12 mouse cellular contexts compared by ENCODE assay signal in the genomic region with DNA sequence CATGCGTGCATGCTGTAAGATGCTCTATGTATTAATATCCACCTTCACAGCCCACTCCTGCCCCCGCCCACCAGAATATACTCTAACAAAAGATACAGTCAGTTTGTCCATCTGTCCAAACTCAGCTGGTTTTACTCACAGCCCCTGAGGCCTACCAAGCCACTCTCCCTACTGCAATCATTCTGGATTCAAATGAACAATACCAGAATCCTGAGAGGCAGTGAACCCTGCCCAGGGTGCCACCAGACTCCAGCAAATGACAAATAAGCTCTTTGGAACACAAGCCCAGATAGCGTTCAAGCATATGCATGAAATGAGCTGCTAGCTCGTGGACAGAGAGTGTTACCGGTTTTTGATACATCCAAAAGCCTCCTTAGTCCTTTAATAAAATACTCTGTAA.
A peak's percentile ranks its signal among the peaks of the same experiment; 100 is the strongest.
DNase-seq lines count a peak whose midpoint lies in the region; ATAC-seq and TF ChIP-seq lines count a peak whose summit lies in the region.
"Had no signal": no experiment of that assay in that cellular context is flagged by ENCODE, and none has a peak within 500 bp of the region (broad histone marks: within the 10 kb centered on the region; RNA-seq: fewer than 3 reads in every experiment).

No protein-coding gene starts in this region.

- no peak for TF ChIP-seq CTCF in gastrocnemius, adult 2 months (IDR thresholded peaks at IDR 0.05)
- TF ChIP-seq CTCF in midbrain, postnatal 0 days (IDR thresholded peaks at IDR 0.05) = no peak

- 0 out of 2 replicates have a peak overlapping the region, but pooled peaks have one; percentile 34 for H3K9ac ChIP-seq in forebrain, embryonic 13.5 days
- no peak overlapping the region for H3K9ac ChIP-seq in kidney, embryonic 14.5 days (ENCODE audit: low read depth, low read length)
- H3K9ac ChIP-seq in midbrain, postnatal 0 days (replicated peaks; ENCODE audit: low read length, poor library complexity, severe bottlenecking) = no peak overlapping the region
- H3K9ac ChIP-seq: limb, embryonic 13.5 days; lung, embryonic 14.5 days had no signal

- no peak overlapping the region for H3K4me3 ChIP-seq in gastrocnemius, adult 2 months
- no peak overlapping the region for H3K4me3 ChIP-seq in forebrain, embryonic 13.5 days
- no peak overlapping the region for H3K4me3 ChIP-seq in kidney, embryonic 14.5 days (ENCODE audit: low read length)
- H3K4me3 ChIP-seq in midbrain, postnatal 0 days (ENCODE audit: low read depth, low read length) = no peak overlapping the region
- H3K4me3 ChIP-seq: heart, embryonic 10.5 days; limb, embryonic 13.5 days had no signal

- H3K36me3 ChIP-seq in forebrain, embryonic 13.5 days (ENCODE audit: poor library complexity, severe bottlenecking) = peaks cover 13% of the 10 kb centered on the region
- H3K36me3 ChIP-seq in kidney, embryonic 14.5 days (ENCODE audit: control insufficient read depth, insufficient read depth, low read length) = peaks cover 10% of the 10 kb centered on the region; the same call in 1 of the 2 replicates
- H3K36me3 ChIP-seq in midbrain, postnatal 0 days (ENCODE audit: insufficient read depth, low read length) = peaks cover 4% of the 10 kb centered on the region; the same call in 1 of the 2 replicates

- H3K27me3 ChIP-seq in forebrain, embryonic 13.5 days = no peaks in the 10 kb centered on the region
- no peaks in the 10 kb centered on the region for H3K27me3 ChIP-seq in kidney, embryonic 14.5 days (ENCODE audit: control insufficient read depth, insufficient read depth, low read length)
- no peaks in the 10 kb centered on the region for H3K27me3 ChIP-seq in midbrain, postnatal 0 days (ENCODE audit: insufficient read depth, low read length)

- H3K4me2 ChIP-seq in forebrain, embryonic 13.5 days = no peak overlapping the region
- H3K4me2 ChIP-seq in kidney, embryonic 14.5 days (replicated peaks; ENCODE audit: low read depth, low read length) = no peak overlapping the region
- no peak overlapping the region for H3K4me2 ChIP-seq in midbrain, postnatal 0 days (ENCODE audit: low read depth, low read length, poor library complexity, severe bottlenecking)
- H3K4me2 ChIP-seq: limb, embryonic 13.5 days; lung, embryonic 14.5 days had no signal

- DNase-seq in gastrocnemius, adult 2 months = no peak
- no peak for DNase-seq in gastrocnemius, postnatal 4 days (ENCODE audit: low spot score in 2 of 2)
- DNase-seq in midbrain, postnatal 0 days (ENCODE audit: low spot score) = no peak
- no peak for DNase-seq in right cerebral cortex, postnatal 10 days (ENCODE audit: low spot score in 2 of 2)
- DNase-seq in right cerebral cortex, postnatal 36 days (ENCODE audit: low spot score in 2 of 2) = no peak
- no peak for DNase-seq in gastrocnemius, postnatal 14 days
- DNase-seq: lung, embryonic 14.5 days had no signal

- WGBS in forebrain, embryonic 13.5 days = 35% methylated on average over 5 of the region's 5 CpGs
- WGBS in kidney, embryonic 14.5 days = 58% methylated on average over 5 of the region's 5 CpGs
- WGBS in midbrain, postnatal 0 days = 40% methylated on average over 5 of the region's 5 CpGs

- intact Hi-C loops in gastrocnemius, adult 2 months (cut with DNase I) = no loop called here
- intact Hi-C loops in gastrocnemius, postnatal 14 days (cut with DNase I; ENCODE audit: low total_unique reads) = no loop called here

- peak overlapping the region; percentile 88; the same call in 1 of the 2 replicates for H3K27ac ChIP-seq in gastrocnemius, adult 2 months
- peak overlapping the region; percentile 95 for H3K27ac ChIP-seq in forebrain, embryonic 13.5 days
- H3K27ac ChIP-seq in kidney, embryonic 14.5 days (ENCODE audit: low read depth, low read length) = peak overlapping the region; percentile 83; the same call in 1 of the 2 replicates
- peak overlapping the region; percentile 63 for H3K27ac ChIP-seq in midbrain, postnatal 0 days (ENCODE audit: low read depth, low read length)

- peaks cover 95% of the 10 kb centered on the region for H3K4me1 ChIP-seq in forebrain, embryonic 13.5 days
- peaks cover 81% of the 10 kb centered on the region for H3K4me1 ChIP-seq in kidney, embryonic 14.5 days (ENCODE audit: control insufficient read depth, insufficient read depth, low read length)
- peaks cover 35% of the 10 kb centered on the region; the same call in 1 of the 2 replicates for H3K4me1 ChIP-seq in midbrain, postnatal 0 days (ENCODE audit: insufficient read depth, low read length)

- no peak for ATAC-seq in forebrain, embryonic 13.5 days
- ATAC-seq in kidney, embryonic 14.5 days (ENCODE audit: low FRiP score, low TSS enrichment) = no peak
- no peak for ATAC-seq in midbrain, postnatal 0 days (ENCODE audit: low FRiP score)
- ATAC-seq: inflammation-experienced regulatory T-cells, adult 6 months had no signal

- no peaks in the 10 kb centered on the region for H3K9me3 ChIP-seq in forebrain, embryonic 13.5 days (replicated peaks)
- H3K9me3 ChIP-seq in kidney, embryonic 14.5 days (ENCODE audit: control insufficient read depth, low read length) = no peaks in the 10 kb centered on the region
- H3K9me3 ChIP-seq in midbrain, postnatal 0 days (ENCODE audit: low read length) = no peaks in the 10 kb centered on the region
- H3K9me3 ChIP-seq: heart, embryonic 10.5 days; limb, embryonic 13.5 days had no signal
